9 mouse cellular contexts compared by ENCODE assay signal in genomic region chr1:179502565-179502964, GRCm38 (mm10). TPM values are rescaled to one million over a fixed set of nuclear protein-coding genes. Genes with fewer than 3 reads are reported as not detected.
DNase-seq lines count a peak whose midpoint lies in the region; ATAC-seq and TF ChIP-seq lines count a peak whose summit lies in the region.
"Had no signal": no experiment of that assay in that cellular context is flagged by ENCODE, and none has a peak within 500 bp of the region (broad histone marks: within the 10 kb centered on the region; RNA-seq: fewer than 3 reads in every experiment).

No protein-coding gene starts in this region.

- no peak for TF ChIP-seq EP300 in liver, embryonic 14.5 days (IDR thresholded peaks at IDR 0.05; ENCODE audit: low read depth)

- no peak for ATAC-seq in liver, embryonic 14.5 days (ENCODE audit: insufficient read depth)
- ATAC-seq in liver, embryonic 12.5 days, result no peak

- H3K27ac ChIP-seq in liver, embryonic 14.5 days, result no peak overlapping the region
- H3K27ac ChIP-seq in liver, embryonic 12.5 days, result no peak overlapping the region
- H3K27ac ChIP-seq in limb, embryonic 10.5 days, result no peak overlapping the region
- H3K27ac ChIP-seq: embryonic facial prominence, embryonic 12.5 days had no signal

- no peaks in the 10 kb centered on the region for H3K4me1 ChIP-seq in liver, embryonic 14.5 days (replicated peaks; ENCODE audit: control insufficient read depth in 2 of 2, insufficient read depth in 2 of 2, low read length in 1 of 2)
- no peaks in the 10 kb centered on the region for H3K4me1 ChIP-seq in liver, embryonic 12.5 days
- H3K4me1 ChIP-seq in megakaryocyte, embryonic 14.5 days, result peaks cover 9% of the 10 kb centered on the region; the same call in 1 of the 2 replicates
- no peaks in the 10 kb centered on the region for H3K4me1 ChIP-seq in limb, embryonic 10.5 days
- H3K4me1 ChIP-seq: embryonic facial prominence, embryonic 12.5 days had no signal

- H3K36me3 ChIP-seq in liver, embryonic 14.5 days (replicated peaks; ENCODE audit: control insufficient read depth, insufficient read depth, low read depth), result no peaks in the 10 kb centered on the region
- no peaks in the 10 kb centered on the region for H3K36me3 ChIP-seq in liver, embryonic 12.5 days
- H3K36me3 ChIP-seq in megakaryocyte, embryonic 14.5 days (replicated peaks; ENCODE audit: low read length), result peaks cover 6% of the 10 kb centered on the region
- no peaks in the 10 kb centered on the region; the same call in 1 of the 2 replicates for H3K36me3 ChIP-seq in limb, embryonic 10.5 days
- H3K36me3 ChIP-seq: embryonic facial prominence, embryonic 12.5 days had no signal

- no peak overlapping the region for H3K4me3 ChIP-seq in liver, embryonic 14.5 days (ENCODE audit: insufficient read depth in 1 of 2, low read depth in 2 of 2, low read length in 2 of 2)
- H3K4me3 ChIP-seq in liver, embryonic 12.5 days, result no peak overlapping the region
- H3K4me3 ChIP-seq in megakaryocyte, embryonic 14.5 days (replicated peaks), result peak overlapping the region; percentile 53
- no peak overlapping the region for H3K4me3 ChIP-seq in limb, embryonic 10.5 days
- H3K4me3 ChIP-seq: embryonic facial prominence, embryonic 12.5 days had no signal

- no peaks in the 10 kb centered on the region for H3K27me3 ChIP-seq in liver, embryonic 14.5 days (ENCODE audit: control insufficient read depth, insufficient read depth, low read length)
- no peaks in the 10 kb centered on the region for H3K27me3 ChIP-seq in liver, embryonic 12.5 days (replicated peaks)
- no peaks in the 10 kb centered on the region for H3K27me3 ChIP-seq in megakaryocyte, embryonic 14.5 days (replicated peaks)
- H3K27me3 ChIP-seq in limb, embryonic 10.5 days (ENCODE audit: low read depth, poor library complexity, severe bottlenecking), result no peaks in the 10 kb centered on the region
- H3K27me3 ChIP-seq: embryonic facial prominence, embryonic 12.5 days had no signal

- no peaks in the 10 kb centered on the region for H3K9me3 ChIP-seq in liver, embryonic 14.5 days (ENCODE audit: control insufficient read depth, low read length)
- no peaks in the 10 kb centered on the region for H3K9me3 ChIP-seq in liver, embryonic 12.5 days (replicated peaks)
- no peaks in the 10 kb centered on the region for H3K9me3 ChIP-seq in megakaryocyte, embryonic 14.5 days
- H3K9me3 ChIP-seq in limb, embryonic 10.5 days (replicated peaks), result no peaks in the 10 kb centered on the region
- H3K9me3 ChIP-seq: embryonic facial prominence, embryonic 12.5 days had no signal

- WGBS in liver, embryonic 14.5 days (ENCODE audit: insufficient replicate concordance), result 7% methylated on average over 3 of the region's 3 CpGs
- WGBS in liver, embryonic 12.5 days (ENCODE audit: insufficient replicate concordance), result 11% methylated on average over 3 of the region's 3 CpGs
- 24% methylated on average over 3 of the region's 3 CpGs for WGBS in limb, embryonic 10.5 days

- H3K9ac ChIP-seq in liver, embryonic 14.5 days (replicated peaks), result no peak overlapping the region
- H3K9ac ChIP-seq in liver, embryonic 12.5 days, result no peak overlapping the region
- H3K9ac ChIP-seq: embryonic facial prominence, embryonic 12.5 days had no signal

- peak; percentile 76 for TF ChIP-seq CTCF in liver, embryonic 14.5 days (IDR thresholded peaks at IDR 0.05; ENCODE audit: low read depth)

- H3K4me2 ChIP-seq in liver, embryonic 14.5 days (ENCODE audit: low read depth), result no peak overlapping the region
- no peak overlapping the region for H3K4me2 ChIP-seq in liver, embryonic 12.5 days
- H3K4me2 ChIP-seq: embryonic facial prominence, embryonic 12.5 days had no signal

- DNase-seq in cerebellum, postnatal 10 days, result peak; percentile 25 to 54
- no peak for DNase-seq in cerebellum, adult 9-11 months
- peak in 1 of 3 experiments; percentile 10 for DNase-seq in liver, embryonic 14.5 days (ENCODE audit: low read depth in 3 of 3, low spot score in 3 of 3)
- peak; percentile 73 for DNase-seq in NIH3T3 (ENCODE audit: low read depth)
- no peak for DNase-seq in limb, embryonic 10.5 days (ENCODE audit: low spot score)
- DNase-seq in natural killer cell, adult 2 months (ENCODE audit: low spot score in 2 of 2), result no peak

RNA-seq across cellular contexts. Expression of gene Smyd3, which starts 15.3 kb away (rescaled TPM):
- 1.5 and 2.6 TPM in 2 replicates for polyA plus RNA-seq in liver, embryonic 14.5 days (2012; rRNA removed)
- 6.3 and 6.6 TPM in 2 replicates for polyA plus RNA-seq in liver, embryonic 14.5 days (2014; fragmentation: Nextera tagmentation; extraction: Ambion mirVana)
- 9.5 and 9.7 TPM in 2 replicates for polyA plus RNA-seq in liver, embryonic 12.5 days (2016; fragmentation: Nextera tagmentation; extraction: Ambion mirVana)
- 2.4 TPM in 1 of 2 replicates, not detected in the other for polyA plus RNA-seq in megakaryocyte, embryonic 14.5 days (2012; ENCODE audit: insufficient read depth, low replicate concordance)
- polyA plus RNA-seq in limb, embryonic 10.5 days (2016; fragmentation: Nextera tagmentation; extraction: Ambion mirVana), result 21.1 and 22.3 TPM in 2 replicates

RNA-seq across cellular contexts. Expression of gene Tfb2m, which starts 43.5 kb away (rescaled TPM):
- polyA plus RNA-seq in liver, embryonic 14.5 days (2012; rRNA removed), result 4.0 and 6.5 TPM in 2 replicates
- 7.8 and 9.4 TPM in 2 replicates for polyA plus RNA-seq in liver, embryonic 14.5 days (2014; fragmentation: Nextera tagmentation; extraction: Ambion mirVana)
- 13.2 and 17.7 TPM in 2 replicates for polyA plus RNA-seq in liver, embryonic 12.5 days (2016; fragmentation: Nextera tagmentation; extraction: Ambion mirVana)
- polyA plus RNA-seq in megakaryocyte, embryonic 14.5 days (2012; ENCODE audit: insufficient read depth, low replicate concordance), result 5.7 and 6.8 TPM in 2 replicates
- 24.5 and 25.5 TPM in 2 replicates for polyA plus RNA-seq in limb, embryonic 10.5 days (2016; fragmentation: Nextera tagmentation; extraction: Ambion mirVana)

RNA-seq across cellular contexts. Expression of gene Cnst, which starts 43.6 kb away (rescaled TPM):
- polyA plus RNA-seq in liver, embryonic 14.5 days (2012; rRNA removed), result 7.5 and 9.5 TPM in 2 replicates
- 10.2 and 11.6 TPM in 2 replicates for polyA plus RNA-seq in liver, embryonic 14.5 days (2014; fragmentation: Nextera tagmentation; extraction: Ambion mirVana)
- polyA plus RNA-seq in liver, embryonic 12.5 days (2016; fragmentation: Nextera tagmentation; extraction: Ambion mirVana), result 17.8 and 18.7 TPM in 2 replicates
- polyA plus RNA-seq in megakaryocyte, embryonic 14.5 days (2012; ENCODE audit: insufficient read depth, low replicate concordance), result 4.7 and 7.3 TPM in 2 replicates
- 13.7 and 17.0 TPM in 2 replicates for polyA plus RNA-seq in limb, embryonic 10.5 days (2016; fragmentation: Nextera tagmentation; extraction: Ambion mirVana)

Comparison
In these comparisons a context has a peak if more than half of its experiments do, and no peak if none do; other contexts are left out.
1. DNase-seq: peak in cerebellum, postnatal 10 days (2 of 2) and NIH3T3 (single experiment); none in cerebellum, adult 9-11 months (single experiment), limb, embryonic 10.5 days (single experiment) and natural killer cell, adult 2 months (0 of 2).